Mouse (Mus musculus): ENCODE results near the gene Ggnbp2. TPM values are rescaled to one million over a fixed set of nuclear protein-coding genes. Genes with fewer than 3 reads are reported as not detected.
A peak's percentile ranks its signal among the peaks of the same experiment; 100 is the strongest.

The Ggnbp2 gene
- polyA plus RNA-seq, 1 experiment from 2014 or later, result 68.4 TPM

- WGBS, result 17% methylated on average over 21 of the region's 21 CpGs
- Histone ChIP-seq H3K4me2 (ENCODE audit: low read length) (no peak overlapping the region), H3K9ac (ENCODE audit: low read depth, low read length) (no peak overlapping the region), H3K4me1 (ENCODE audit: control insufficient read depth, insufficient read depth, low read length) (peaks cover 4% of the 10 kb centered on the region; the same call in 1 of the 2 replicates), H3K27ac (ENCODE audit: low read length) (no peak overlapping the region), H3K4me3 (ENCODE audit: low read depth, low read length) (no peak overlapping the region), H3K36me3 (ENCODE audit: control insufficient read depth, insufficient read depth, low read length) (no peaks in the 10 kb centered on the region), H3K9me3 (replicated peaks; ENCODE audit: control insufficient read depth, low read length, poor library complexity, severe bottlenecking) (no peaks in the 10 kb centered on the region), H3K27me3 (ENCODE audit: control insufficient read depth, insufficient read depth, low read depth, low read length) (no peaks in the 10 kb centered on the region; the same call in 1 of the 2 replicates)
- ATAC-seq, result peak; percentile 55; the same call in 1 of the 2 replicates
These were observed 72.8 kb downstream of the Ggnbp2 start for GRCm38 (mm10) chr11:84797627-84798353.

GRCm38 (mm10) chr11:84797026-84797425 lies 73.6 kb downstream of the Ggnbp2 start:
- Histone ChIP-seq H3K4me3 (ENCODE audit: low read depth, low read length) (no peak overlapping the region), H3K9ac (ENCODE audit: low read depth, low read length) (no peak overlapping the region), H3K4me1 (ENCODE audit: control insufficient read depth, insufficient read depth, low read length) (peaks cover 4% of the 10 kb centered on the region; the same call in 1 of the 2 replicates), H3K4me2 (ENCODE audit: low read length) (no peak overlapping the region), H3K27ac (ENCODE audit: low read length) (no peak overlapping the region), H3K36me3 (ENCODE audit: control insufficient read depth, insufficient read depth, low read length) (no peaks in the 10 kb centered on the region), H3K27me3 (ENCODE audit: control insufficient read depth, insufficient read depth, low read depth, low read length) (no peaks in the 10 kb centered on the region), H3K9me3 (replicated peaks; ENCODE audit: control insufficient read depth, low read length, poor library complexity, severe bottlenecking) (no peaks in the 10 kb centered on the region)
- 25% methylated on average over 10 of the region's 10 CpGs for WGBS
- ATAC-seq, result no peak

GRCm38 (mm10) chr11:84794496-84795113 lies 76.0 kb downstream of the Ggnbp2 start:
- 0 out of 2 replicates have a peak, but pooled peaks cover 2% of the 10 kb centered on the region for H3K27me3 ChIP-seq (ENCODE audit: control insufficient read depth, insufficient read depth, low read depth, low read length)
- peak overlapping the region; percentile 59 for H3K4me2 ChIP-seq (ENCODE audit: low read length)
- peak; percentile 93 for ATAC-seq
- no peaks in the 10 kb centered on the region for H3K9me3 ChIP-seq (replicated peaks; ENCODE audit: control insufficient read depth, low read length, poor library complexity, severe bottlenecking)
- peak overlapping the region; percentile 27 for H3K4me3 ChIP-seq (ENCODE audit: low read depth, low read length)
- peak overlapping the region; percentile 63 for H3K9ac ChIP-seq (ENCODE audit: low read depth, low read length)
- H3K27ac ChIP-seq (ENCODE audit: low read length), result no peak overlapping the region; the same call in 1 of the 2 replicates
- 4% methylated on average over 17 of the region's 17 CpGs for WGBS
- no peaks in the 10 kb centered on the region for H3K36me3 ChIP-seq (ENCODE audit: control insufficient read depth, insufficient read depth, low read length)
- H3K4me1 ChIP-seq (ENCODE audit: control insufficient read depth, insufficient read depth, low read length), result peaks cover 4% of the 10 kb centered on the region; the same call in 1 of the 2 replicates

DNA sequence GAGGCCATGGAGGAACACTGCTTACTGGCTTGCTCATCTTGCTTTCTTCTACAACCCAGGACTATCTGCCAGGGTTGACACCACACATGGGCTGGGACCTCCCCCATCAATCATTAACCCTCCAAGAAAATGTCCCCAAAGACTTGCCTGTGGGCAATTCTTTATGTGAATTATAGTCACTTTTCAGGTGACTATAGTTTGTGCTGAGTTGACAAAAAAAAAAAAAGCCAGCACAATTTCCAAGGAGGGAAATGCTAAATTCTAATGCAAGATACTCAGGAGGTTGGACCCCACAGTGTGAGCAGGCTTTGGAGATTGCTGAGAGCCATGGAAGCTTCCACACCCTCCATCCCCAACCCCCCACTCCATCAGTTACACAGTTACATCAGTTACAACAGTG lies 77.1 kb downstream of the Ggnbp2 start:
- Histone ChIP-seq H3K4me1 (ENCODE audit: control insufficient read depth, insufficient read depth, low read length) (peaks cover 4% of the 10 kb centered on the region; the same call in 1 of the 2 replicates), H3K4me2 (ENCODE audit: low read length) (no peak overlapping the region), H3K27me3 (ENCODE audit: control insufficient read depth, insufficient read depth, low read depth, low read length) (0 out of 2 replicates have a peak, but pooled peaks cover 2% of the 10 kb centered on the region), H3K4me3 (ENCODE audit: low read depth, low read length) (no peak overlapping the region), H3K9me3 (replicated peaks; ENCODE audit: control insufficient read depth, low read length, poor library complexity, severe bottlenecking) (no peaks in the 10 kb centered on the region), H3K9ac (ENCODE audit: low read depth, low read length) (no peak overlapping the region), H3K36me3 (ENCODE audit: control insufficient read depth, insufficient read depth, low read length) (no peaks in the 10 kb centered on the region), H3K27ac (ENCODE audit: low read length) (no peak overlapping the region)
- ATAC-seq, result no peak

DNA sequence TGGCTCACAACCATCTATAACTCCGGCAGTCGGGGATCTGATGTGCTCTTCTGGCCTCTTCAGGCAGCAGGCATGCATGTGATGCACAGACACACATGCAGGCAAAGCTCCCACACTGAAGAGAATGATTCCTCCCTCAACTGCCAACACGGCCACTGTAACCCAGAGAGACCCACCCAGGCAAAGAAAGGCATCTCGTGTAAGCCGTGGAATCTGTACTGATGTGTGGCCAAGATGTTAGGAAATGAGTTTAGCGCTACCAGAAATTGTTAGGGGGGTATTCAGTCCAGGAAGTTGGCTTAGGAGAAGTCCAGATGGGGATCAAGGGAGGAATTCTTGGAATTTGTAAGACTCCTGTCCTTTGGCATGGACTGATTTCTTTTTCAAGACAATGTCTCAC lies 80.2 kb downstream of the Ggnbp2 start:
- Histone ChIP-seq H3K36me3 (ENCODE audit: control insufficient read depth, insufficient read depth, low read length) (no peaks in the 10 kb centered on the region), H3K27ac (ENCODE audit: low read length) (no peak overlapping the region), H3K4me2 (ENCODE audit: low read length) (no peak overlapping the region), H3K4me3 (ENCODE audit: low read depth, low read length) (no peak overlapping the region), H3K4me1 (ENCODE audit: control insufficient read depth, insufficient read depth, low read length) (peaks cover 6% of the 10 kb centered on the region; the same call in 1 of the 2 replicates), H3K9me3 (replicated peaks; ENCODE audit: control insufficient read depth, low read length, poor library complexity, severe bottlenecking) (no peaks in the 10 kb centered on the region), H3K27me3 (ENCODE audit: control insufficient read depth, insufficient read depth, low read depth, low read length) (0 out of 2 replicates have a peak, but pooled peaks cover 2% of the 10 kb centered on the region), H3K9ac (ENCODE audit: low read depth, low read length) (no peak overlapping the region)
- no peak for ATAC-seq
- 43% methylated on average over 6 of the region's 6 CpGs for WGBS

Small RNA genes within 50 kb of the gene (microRNA-seq; reads per million reads assigned to microRNA genes)
- not detected for gene Gm23564

Other genes with a start within 250 kb of the Ggnbp2 start
- gene Mrm1, start 51.3 kb downstream of the Ggnbp2 start, polyA plus RNA-seq (2015; fragmentation: Nextera tagmentation; extraction: Ambion mirVana), result 12.8 and 18.5 TPM in 2 replicates
- 8.8 and 9.0 TPM in 2 replicates for gene Dhrs11, start 41.8 kb downstream of the Ggnbp2 start, polyA plus RNA-seq (2015; fragmentation: Nextera tagmentation; extraction: Ambion mirVana)
- 5.3 and 5.8 TPM in 2 replicates for gene Myo19, start 9.3 kb upstream of the Ggnbp2 start, polyA plus RNA-seq (2015; fragmentation: Nextera tagmentation; extraction: Ambion mirVana)
- gene Pigw, start 9.5 kb upstream of the Ggnbp2 start, polyA plus RNA-seq (2015; fragmentation: Nextera tagmentation; extraction: Ambion mirVana), result 2.4 and 3.4 TPM in 2 replicates
- 63.4 and 64.2 TPM in 2 replicates for gene Znhit3, start 45.5 kb upstream of the Ggnbp2 start, polyA plus RNA-seq (2015; fragmentation: Nextera tagmentation; extraction: Ambion mirVana)
- 3.6 and 5.7 TPM in 2 replicates for gene Car4, start 87.0 kb upstream of the Ggnbp2 start, polyA plus RNA-seq (2015; fragmentation: Nextera tagmentation; extraction: Ambion mirVana)

All from midbrain, embryonic 16.5 days (tissue).